Mouse (Mus musculus): ENCODE results near the gene Ctnna3.

GRCm38 (mm10) chr10:63768871-63769270, 339.0 kb downstream of the Ctnna3 start:
- TF ChIP-seq CTCF (IDR thresholded peaks at IDR 0.05; ENCODE audit: control insufficient read depth, insufficient read depth, low read length) (no peak), POLR2A (IDR thresholded peaks at IDR 0.05; ENCODE audit: borderline replicate concordance, control insufficient read depth, low read depth, low read length) (no peak)

All from bone marrow, adult 2 months (tissue).